Mouse (Mus musculus): ENCODE data around the gene Lgals3. TPM values are rescaled to one million over a fixed set of nuclear protein-coding genes. Genes with fewer than 3 reads are reported as not detected.

Lgals3 gene
- polyA plus RNA-seq, 1 experiment from 2014 or later, result 0.49 TPM

GRCm38 (mm10) chr14:47353240-47353639 is 14.3 kb upstream of the Lgals3 start:
- DNase-seq (ENCODE audit: low spot score), result no peak
- H3K27me3 ChIP-seq (ENCODE audit: low read depth, poor library complexity, severe bottlenecking), result no peaks in the 10 kb centered on the region
- H3K27ac ChIP-seq, result no peak overlapping the region
- no peaks in the 10 kb centered on the region for H3K4me1 ChIP-seq
- H3K36me3 ChIP-seq, result no peaks in the 10 kb centered on the region
- H3K4me3 ChIP-seq, result no peak overlapping the region
- no peaks in the 10 kb centered on the region for H3K9me3 ChIP-seq (replicated peaks)
- 80% methylated on average over 4 of the region's 4 CpGs for WGBS

- Histone ChIP-seq H3K9me3 (replicated peaks) (no peaks in the 10 kb centered on the region), H3K4me1 (no peaks in the 10 kb centered on the region), H3K36me3 (no peaks in the 10 kb centered on the region), H3K4me3 (no peak overlapping the region), H3K27me3 (ENCODE audit: low read depth, poor library complexity, severe bottlenecking) (no peaks in the 10 kb centered on the region), H3K27ac (no peak overlapping the region)
- WGBS, result 73% methylated on average over 8 of the region's 8 CpGs
- no peak for DNase-seq (ENCODE audit: low spot score)
Observed at GRCm38 (mm10) chr14:47354111-47354577, 13.4 kb upstream of the Lgals3 start.

- Histone ChIP-seq H3K36me3 (no peaks in the 10 kb centered on the region), H3K4me3 (no peak overlapping the region), H3K27me3 (ENCODE audit: low read depth, poor library complexity, severe bottlenecking) (no peaks in the 10 kb centered on the region), H3K4me1 (no peaks in the 10 kb centered on the region), H3K9me3 (replicated peaks) (no peaks in the 10 kb centered on the region), H3K27ac (no peak overlapping the region)
- DNase-seq (ENCODE audit: low spot score), result no peak
- WGBS, result 71% methylated on average over 5 of the region's 5 CpGs
Observed at GRCm38 (mm10) chr14:47354948-47355347, 12.6 kb upstream of the Lgals3 start.

GRCm38 (mm10) chr14:47356622-47357021 is 10.9 kb upstream of the Lgals3 start:
- Histone ChIP-seq H3K4me3 (no peak overlapping the region), H3K9me3 (replicated peaks) (no peaks in the 10 kb centered on the region), H3K27ac (no peak overlapping the region), H3K36me3 (no peaks in the 10 kb centered on the region), H3K4me1 (no peaks in the 10 kb centered on the region), H3K27me3 (ENCODE audit: low read depth, poor library complexity, severe bottlenecking) (no peaks in the 10 kb centered on the region)
- WGBS, result 90% methylated on average over 3 of the region's 3 CpGs
- DNase-seq (ENCODE audit: low spot score), result no peak

GRCm38 (mm10) chr14:47359610-47360009 is 7.9 kb upstream of the Lgals3 start:
- no peak overlapping the region for H3K4me3 ChIP-seq
- no peak for DNase-seq (ENCODE audit: low spot score)
- no peaks in the 10 kb centered on the region for H3K36me3 ChIP-seq
- no peaks in the 10 kb centered on the region; the same call in 1 of the 2 replicates for H3K4me1 ChIP-seq
- H3K27ac ChIP-seq, result no peak overlapping the region
- no peaks in the 10 kb centered on the region for H3K27me3 ChIP-seq (ENCODE audit: low read depth, poor library complexity, severe bottlenecking)
- 77% methylated on average over 3 of the region's 3 CpGs for WGBS
- H3K9me3 ChIP-seq (replicated peaks), result no peaks in the 10 kb centered on the region

GRCm38 (mm10) chr14:47361418-47361817 is 6.1 kb upstream of the Lgals3 start:
- Histone ChIP-seq H3K27ac (no peak overlapping the region), H3K9me3 (replicated peaks) (no peaks in the 10 kb centered on the region), H3K4me3 (no peak overlapping the region), H3K36me3 (no peaks in the 10 kb centered on the region), H3K27me3 (ENCODE audit: low read depth, poor library complexity, severe bottlenecking) (peaks cover 7% of the 10 kb centered on the region; the same call in 1 of the 2 replicates), H3K4me1 (peaks cover 7% of the 10 kb centered on the region)
- WGBS, result 93% methylated on average over 2 of the region's 2 CpGs
- DNase-seq (ENCODE audit: low spot score), result no peak

- Histone ChIP-seq H3K4me1 (peaks cover 7% of the 10 kb centered on the region), H3K27me3 (ENCODE audit: low read depth, poor library complexity, severe bottlenecking) (peaks cover 7% of the 10 kb centered on the region; the same call in 1 of the 2 replicates), H3K9me3 (replicated peaks) (no peaks in the 10 kb centered on the region), H3K27ac (no peak overlapping the region), H3K36me3 (no peaks in the 10 kb centered on the region), H3K4me3 (no peak overlapping the region)
- WGBS, result 88% methylated on average over 9 of the region's 9 CpGs
- DNase-seq (ENCODE audit: low spot score), result no peak
Observed at GRCm38 (mm10) chr14:47361899-47362298, 5.7 kb upstream of the Lgals3 start.

- Histone ChIP-seq H3K4me1 (peaks cover 12% of the 10 kb centered on the region), H3K9me3 (replicated peaks) (no peaks in the 10 kb centered on the region), H3K36me3 (no peaks in the 10 kb centered on the region), H3K27me3 (ENCODE audit: low read depth, poor library complexity, severe bottlenecking) (peaks cover 7% of the 10 kb centered on the region; the same call in 1 of the 2 replicates), H3K27ac (no peak overlapping the region), H3K4me3 (0 out of 2 replicates have a peak overlapping the region, but pooled peaks have one; percentile 4)
- peak; percentile 36 for DNase-seq (ENCODE audit: low spot score)
- WGBS, result 51% methylated on average over 21 of the region's 21 CpGs
Observed at GRCm38 (mm10) chr14:47364742-47365449, 2.7 kb upstream of the Lgals3 start.

- 64% methylated on average over 7 of the region's 7 CpGs for WGBS
- no peak for DNase-seq (ENCODE audit: low spot score)
- no peak overlapping the region for H3K4me3 ChIP-seq
- H3K9me3 ChIP-seq (replicated peaks), result no peaks in the 10 kb centered on the region
- H3K27me3 ChIP-seq (ENCODE audit: low read depth, poor library complexity, severe bottlenecking), result peaks cover 13% of the 10 kb centered on the region; the same call in 1 of the 2 replicates
- H3K36me3 ChIP-seq, result no peaks in the 10 kb centered on the region
- H3K27ac ChIP-seq, result no peak overlapping the region
- H3K4me1 ChIP-seq, result peaks cover 12% of the 10 kb centered on the region
Observed at GRCm38 (mm10) chr14:47366881-47367321, 650 bp upstream of the Lgals3 start.

- H3K4me3 ChIP-seq, result no peak overlapping the region
- no peaks in the 10 kb centered on the region for H3K36me3 ChIP-seq
- no peak for DNase-seq (ENCODE audit: low spot score)
- H3K27me3 ChIP-seq (ENCODE audit: low read depth, poor library complexity, severe bottlenecking), result peaks cover 41% of the 10 kb centered on the region
- 87% methylated on average over 5 of the region's 5 CpGs for WGBS
- H3K27ac ChIP-seq, result no peak overlapping the region
- H3K4me1 ChIP-seq, result peaks cover 18% of the 10 kb centered on the region
- H3K9me3 ChIP-seq (replicated peaks), result no peaks in the 10 kb centered on the region
Observed at GRCm38 (mm10) chr14:47369741-47370140, 2.2 kb downstream of the Lgals3 start.

GRCm38 (mm10) chr14:47370790-47371189 is 3.2 kb downstream of the Lgals3 start:
- no peak for DNase-seq (ENCODE audit: low spot score)
- peaks cover 49% of the 10 kb centered on the region for H3K27me3 ChIP-seq (ENCODE audit: low read depth, poor library complexity, severe bottlenecking)
- no peaks in the 10 kb centered on the region for H3K9me3 ChIP-seq (replicated peaks)
- peaks cover 12% of the 10 kb centered on the region for H3K4me1 ChIP-seq
- no peaks in the 10 kb centered on the region for H3K36me3 ChIP-seq
- no peak overlapping the region for H3K4me3 ChIP-seq
- H3K27ac ChIP-seq, result no peak overlapping the region
- WGBS, result 86% methylated on average over 3 of the region's 3 CpGs

- H3K27ac ChIP-seq, result no peak overlapping the region
- no peaks in the 10 kb centered on the region for H3K36me3 ChIP-seq
- H3K27me3 ChIP-seq (ENCODE audit: low read depth, poor library complexity, severe bottlenecking), result peaks cover 44% of the 10 kb centered on the region
- H3K4me1 ChIP-seq, result peaks cover 12% of the 10 kb centered on the region
- 86% methylated on average over 6 of the region's 6 CpGs for WGBS
- no peaks in the 10 kb centered on the region for H3K9me3 ChIP-seq (replicated peaks)
- H3K4me3 ChIP-seq, result no peak overlapping the region
- DNase-seq (ENCODE audit: low spot score), result no peak
Observed at GRCm38 (mm10) chr14:47371689-47372088, 4.1 kb downstream of the Lgals3 start.

GRCm38 (mm10) chr14:47373728-47374678 is 6.5 kb downstream of the Lgals3 start:
- peak; percentile 48 for DNase-seq (ENCODE audit: low spot score)
- Histone ChIP-seq H3K27me3 (ENCODE audit: low read depth, poor library complexity, severe bottlenecking) (peaks cover 44% of the 10 kb centered on the region), H3K4me3 (peak overlapping the region; percentile 35), H3K36me3 (no peaks in the 10 kb centered on the region), H3K27ac (no peak overlapping the region), H3K4me1 (peaks cover 7% of the 10 kb centered on the region), H3K9me3 (replicated peaks) (no peaks in the 10 kb centered on the region)
- 17% methylated on average over 49 of the region's 49 CpGs for WGBS
